Mouse (Mus musculus): ENCODE data around the gene Chfr. TPM values are rescaled to one million over a fixed set of nuclear protein-coding genes. Genes with fewer than 3 reads are reported as not detected.

Chfr gene
- polyA plus RNA-seq, 1 experiment = 185 TPM

GRCm38 (mm10) chr5:110216780-110217179, 81.1 kb downstream of the Chfr start:
- H3K27ac ChIP-seq (ENCODE audit: control insufficient read depth, insufficient read depth, low read length) = no peak overlapping the region
- peaks cover 69% of the 10 kb centered on the region for H3K36me3 ChIP-seq (ENCODE audit: control insufficient read depth, insufficient read depth, low read length)
- no peaks in the 10 kb centered on the region for H3K4me1 ChIP-seq (replicated peaks; ENCODE audit: control insufficient read depth, insufficient read depth, low read length)
- no peak for DNase-seq
- TF ChIP-seq POLR2A (IDR thresholded peaks at IDR 0.05; ENCODE audit: control insufficient read depth, extremely low read depth, insufficient read depth, low read length, poor library complexity) = no peak
- no peak for TF ChIP-seq CTCF (IDR thresholded peaks at IDR 0.05; ENCODE audit: borderline replicate concordance, control insufficient read depth, extremely low read depth, insufficient read depth, low read length, poor library complexity)
- WGBS = 96% methylated on average over 3 of the region's 3 CpGs
- H3K4me3 ChIP-seq (ENCODE audit: control insufficient read depth, insufficient read depth, low read length) = no peak overlapping the region
- H3K27me3 ChIP-seq (ENCODE audit: control insufficient read depth, insufficient read depth, low read length) = no peaks in the 10 kb centered on the region

GRCm38 (mm10) chr5:110220331-110220730, 84.7 kb downstream of the Chfr start:
- WGBS = 98% methylated on average over 4 of the region's 4 CpGs
- TF ChIP-seq CTCF (IDR thresholded peaks at IDR 0.05; ENCODE audit: borderline replicate concordance, control insufficient read depth, extremely low read depth, insufficient read depth, low read length, poor library complexity) (no peak), POLR2A (IDR thresholded peaks at IDR 0.05; ENCODE audit: control insufficient read depth, extremely low read depth, insufficient read depth, low read length, poor library complexity) (no peak)

More at GRCm38 (mm10) chr5:110220331-110220730, 84.7 kb downstream of the Chfr start:
- no peak for DNase-seq
- Histone ChIP-seq H3K4me3 (ENCODE audit: control insufficient read depth, insufficient read depth, low read length) (no peak overlapping the region), H3K4me1 (replicated peaks; ENCODE audit: control insufficient read depth, insufficient read depth, low read length) (no peaks in the 10 kb centered on the region), H3K36me3 (ENCODE audit: control insufficient read depth, insufficient read depth, low read length) (peaks cover 75% of the 10 kb centered on the region), H3K27me3 (ENCODE audit: control insufficient read depth, insufficient read depth, low read length) (no peaks in the 10 kb centered on the region), H3K27ac (ENCODE audit: control insufficient read depth, insufficient read depth, low read length) (no peak overlapping the region)

Other genes starting within 250 kb of the Chfr start
- gene Gm15446, start 212.4 kb upstream of the Chfr start, polyA plus RNA-seq (2012; rRNA removed) = 2.5 and 4.1 TPM in 2 replicates
- gene Zfp932, start 139.3 kb upstream of the Chfr start, polyA plus RNA-seq (2012; rRNA removed) = 5.0 and 6.4 TPM in 2 replicates
- gene Gm17655, start 63.3 kb upstream of the Chfr start, polyA plus RNA-seq (2012; rRNA removed) = 0.32 and 0.98 TPM in 2 replicates
- gene Gm35315, start 41.4 kb upstream of the Chfr start, polyA plus RNA-seq (2012; rRNA removed) = 0.30 and 0.31 TPM in 2 replicates
- gene Plcxd1, start 35.9 kb upstream of the Chfr start, polyA plus RNA-seq (2012; rRNA removed) = 3.9 and 5.0 TPM in 2 replicates
- 260 and 301 TPM in 2 replicates for gene Gtpbp6, start 27.6 kb upstream of the Chfr start, polyA plus RNA-seq (2012; rRNA removed)
- 0.73 and 0.80 TPM in 2 replicates for gene Zfp605, start 25.8 kb upstream of the Chfr start, polyA plus RNA-seq (2012; rRNA removed)
- gene Golga3, start 40.9 kb downstream of the Chfr start, polyA plus RNA-seq (2012; rRNA removed) = 11.5 and 12.3 TPM in 2 replicates
- gene Ankle2, start 95.2 kb downstream of the Chfr start, polyA plus RNA-seq (2012; rRNA removed) = 12.9 and 13.5 TPM in 2 replicates
- 38.0 and 40.8 TPM in 2 replicates for gene Pgam5, start 134.1 kb downstream of the Chfr start, polyA plus RNA-seq (2012; rRNA removed)
- 3.5 and 4.7 TPM in 2 replicates for gene Pxmp2, start 150.3 kb downstream of the Chfr start, polyA plus RNA-seq (2012; rRNA removed)
- gene Pole, start 150.5 kb downstream of the Chfr start, polyA plus RNA-seq (2012; rRNA removed) = 27.5 and 36.4 TPM in 2 replicates
- 0.77 and 0.84 TPM in 2 replicates for gene P2rx2, start 207.4 kb downstream of the Chfr start, polyA plus RNA-seq (2012; rRNA removed)
- gene Lrcol1, start 208.9 kb downstream of the Chfr start, polyA plus RNA-seq (2012; rRNA removed) = 0.28 and 0.73 TPM in 2 replicates